Mouse (Mus musculus) thymus, adult 2 months (tissue): ENCODE measurements around the gene Ypel1.

Source experiments
- CTCF ChIP-seq: fragments of 200-500 bp; IDR thresholded peaks from 2 replicates; pipeline ENCODE4 v1.5.1; 2012; ENCODE audit warnings: mild to moderate bottlenecking, control low read depth, low read length, moderate library complexity, borderline replicate concordance; ENCODE audit not compliant: control insufficient read depth, poor library complexity, insufficient read depth; ENCODE audit errors: extremely low read depth
- POLR2A ChIP-seq: fragments of 200-500 bp; IDR thresholded peaks from 2 replicates; pipeline ENCODE4 v1.6.1; 2012; ENCODE audit warnings: mild to moderate bottlenecking, low read length, control low read depth, moderate library complexity; ENCODE audit not compliant: control insufficient read depth, poor library complexity, insufficient read depth; ENCODE audit errors: extremely low read depth

- TF ChIP-seq POLR2A = peak; percentile 57
- TF ChIP-seq CTCF = peak; percentile 51; the same call in 1 of the 2 replicates
Measured at GRCm38 (mm10) chr16:17069511-17070443, at the start of gene Ypel1.
